Mouse (Mus musculus): ENCODE data around the gene Lta. TPM values are rescaled to one million over a fixed set of nuclear protein-coding genes. Genes with fewer than 3 reads are reported as not detected.

Gene Lta
- polyA plus RNA-seq, 1 experiment from 2014 or later, result 0.35 TPM

DNA sequence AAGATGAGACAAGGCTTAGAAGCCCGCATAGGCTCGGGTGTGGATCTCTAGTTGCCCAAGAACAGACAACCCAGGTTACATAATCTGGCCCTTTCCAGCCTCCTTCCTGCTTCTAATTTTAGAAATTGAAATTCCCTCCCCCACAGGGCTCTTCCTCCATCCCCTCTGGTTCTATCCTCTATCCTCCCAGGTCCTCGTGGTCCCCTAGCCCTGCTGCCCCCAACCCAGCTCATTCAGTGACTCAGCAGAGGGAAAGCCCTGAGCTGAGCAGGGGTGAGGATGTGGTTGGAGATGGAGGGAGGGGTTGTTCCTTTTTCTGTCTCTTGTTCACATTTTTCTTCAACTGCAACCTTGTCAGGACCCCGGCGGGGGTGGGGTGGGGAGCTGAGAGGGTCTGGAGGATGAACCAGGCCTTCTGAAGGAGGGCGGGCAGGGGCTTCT, 14.5 kb upstream of the Lta start:
- Histone ChIP-seq H3K27ac (ENCODE audit: low read length) (no peak overlapping the region), H3K4me1 (replicated peaks; ENCODE audit: control insufficient read depth, insufficient read depth, low read length) (no peaks in the 10 kb centered on the region), H3K9ac (replicated peaks; ENCODE audit: low read depth, low read length) (no peak overlapping the region), H3K4me3 (replicated peaks; ENCODE audit: low read length) (no peak overlapping the region), H3K9me3 (ENCODE audit: control insufficient read depth, low read length) (no peaks in the 10 kb centered on the region), H3K27me3 (replicated peaks; ENCODE audit: control insufficient read depth, insufficient read depth, low read length) (no peaks in the 10 kb centered on the region), H3K36me3 (ENCODE audit: control insufficient read depth, insufficient read depth) (peaks cover 5% of the 10 kb centered on the region; the same call in 1 of the 2 replicates), H3K4me2 (ENCODE audit: low read length) (no peak overlapping the region)
- 92% methylated on average over 6 of the region's 6 CpGs for WGBS
- ATAC-seq, result no peak

DNA sequence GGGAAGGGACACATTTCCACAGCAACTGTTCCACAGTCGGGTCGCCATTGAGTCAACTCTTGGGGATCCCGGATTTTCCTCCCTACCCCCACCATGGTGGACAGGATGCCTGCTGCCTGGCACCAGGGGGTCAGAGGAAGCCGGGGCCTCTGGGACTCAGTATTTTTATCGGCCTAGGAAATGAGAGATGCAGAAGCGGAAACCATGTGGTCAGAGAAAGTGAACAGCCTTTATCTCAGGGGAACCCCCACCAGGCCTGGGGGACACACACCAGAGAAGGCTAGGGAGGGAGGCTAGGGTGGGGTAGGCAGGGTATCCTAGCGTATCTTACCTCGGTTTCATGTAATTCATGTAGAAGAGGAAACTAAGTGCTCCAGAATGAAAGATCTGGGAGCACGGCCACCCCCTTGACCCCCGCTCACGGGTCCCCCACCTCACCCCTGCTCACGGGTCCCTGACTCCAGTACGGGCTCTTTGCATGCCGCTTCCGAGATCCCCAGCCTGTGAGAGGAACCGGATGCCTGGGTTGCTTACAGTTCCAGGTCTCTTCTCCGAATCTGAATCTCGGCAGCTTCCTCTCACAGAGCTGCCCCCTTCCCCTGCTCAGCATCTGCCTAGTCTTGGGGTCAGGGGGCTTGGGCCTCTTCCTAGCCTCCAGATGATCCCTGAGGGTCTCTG, 13.5 kb upstream of the Lta start:
- H3K4me3 ChIP-seq (replicated peaks; ENCODE audit: low read length), result no peak overlapping the region
- no peak overlapping the region for H3K4me2 ChIP-seq (ENCODE audit: low read length)
- H3K9me3 ChIP-seq (ENCODE audit: control insufficient read depth, low read length), result no peaks in the 10 kb centered on the region
- H3K9ac ChIP-seq (replicated peaks; ENCODE audit: low read depth, low read length), result no peak overlapping the region
- WGBS, result 85% methylated on average over 18 of the region's 18 CpGs
- H3K27ac ChIP-seq (ENCODE audit: low read length), result no peak overlapping the region
- ATAC-seq, result no peak
- H3K36me3 ChIP-seq (ENCODE audit: control insufficient read depth, insufficient read depth), result peaks cover 5% of the 10 kb centered on the region; the same call in 1 of the 2 replicates
- H3K4me1 ChIP-seq (replicated peaks; ENCODE audit: control insufficient read depth, insufficient read depth, low read length), result no peaks in the 10 kb centered on the region
- no peaks in the 10 kb centered on the region for H3K27me3 ChIP-seq (replicated peaks; ENCODE audit: control insufficient read depth, insufficient read depth, low read length)

DNA sequence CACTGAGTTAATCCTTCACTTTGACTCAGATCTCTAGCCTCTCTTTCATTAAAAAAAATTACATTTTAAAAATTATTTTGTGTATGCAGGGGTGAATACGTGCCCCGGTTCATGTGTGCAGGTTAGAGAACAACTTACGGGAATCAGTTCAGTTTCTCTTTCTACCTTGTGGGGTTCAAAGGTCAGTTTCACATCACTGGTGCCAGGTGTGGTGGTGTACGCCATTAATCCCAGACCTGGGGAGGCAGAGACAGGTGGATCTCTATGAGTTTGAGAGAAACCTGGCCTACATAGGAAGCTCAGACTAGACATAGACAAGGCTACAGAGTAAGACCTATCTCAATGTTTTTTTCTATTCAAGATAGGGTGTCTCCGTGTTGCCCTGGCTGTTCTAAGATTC, 7.9 kb upstream of the Lta start:
- Histone ChIP-seq H3K4me1 (replicated peaks; ENCODE audit: control insufficient read depth, insufficient read depth, low read length) (no peaks in the 10 kb centered on the region), H3K27me3 (replicated peaks; ENCODE audit: control insufficient read depth, insufficient read depth, low read length) (no peaks in the 10 kb centered on the region), H3K4me2 (ENCODE audit: low read length) (no peak overlapping the region), H3K4me3 (replicated peaks; ENCODE audit: low read length) (no peak overlapping the region), H3K9me3 (ENCODE audit: control insufficient read depth, low read length) (no peaks in the 10 kb centered on the region), H3K9ac (replicated peaks; ENCODE audit: low read depth, low read length) (no peak overlapping the region), H3K36me3 (ENCODE audit: control insufficient read depth, insufficient read depth) (no peaks in the 10 kb centered on the region), H3K27ac (ENCODE audit: low read length) (no peak overlapping the region)
- 96% methylated on average over 5 of the region's 5 CpGs for WGBS
- no peak for ATAC-seq

DNA sequence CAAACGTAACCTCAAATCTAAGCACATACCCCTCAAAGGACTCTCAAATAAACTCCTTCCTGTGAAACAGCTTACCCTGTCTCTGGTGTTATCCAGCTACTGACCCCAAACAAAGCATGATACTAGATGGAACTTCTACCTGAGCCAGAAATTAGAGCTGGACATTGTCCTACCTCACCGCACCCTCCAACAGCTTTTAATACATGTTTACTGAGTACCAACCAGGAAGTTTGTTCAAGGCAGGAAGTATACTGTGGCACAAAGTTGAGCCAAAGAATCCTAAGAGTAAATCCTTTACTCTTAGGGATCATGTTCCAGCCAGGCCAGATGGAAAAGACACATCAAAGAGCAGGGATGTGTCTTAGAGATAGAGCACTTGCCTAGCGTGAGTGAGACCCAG, 5.4 kb upstream of the Lta start:
- Histone ChIP-seq H3K9me3 (ENCODE audit: control insufficient read depth, low read length) (no peaks in the 10 kb centered on the region), H3K36me3 (ENCODE audit: control insufficient read depth, insufficient read depth) (no peaks in the 10 kb centered on the region), H3K4me2 (ENCODE audit: low read length) (no peak overlapping the region), H3K9ac (replicated peaks; ENCODE audit: low read depth, low read length) (no peak overlapping the region), H3K27me3 (replicated peaks; ENCODE audit: control insufficient read depth, insufficient read depth, low read length) (no peaks in the 10 kb centered on the region), H3K27ac (ENCODE audit: low read length) (no peak overlapping the region), H3K4me3 (replicated peaks; ENCODE audit: low read length) (no peak overlapping the region), H3K4me1 (replicated peaks; ENCODE audit: control insufficient read depth, insufficient read depth, low read length) (no peaks in the 10 kb centered on the region)
- 82% methylated on average over 3 of the region's 3 CpGs for WGBS
- ATAC-seq, result no peak

DNA sequence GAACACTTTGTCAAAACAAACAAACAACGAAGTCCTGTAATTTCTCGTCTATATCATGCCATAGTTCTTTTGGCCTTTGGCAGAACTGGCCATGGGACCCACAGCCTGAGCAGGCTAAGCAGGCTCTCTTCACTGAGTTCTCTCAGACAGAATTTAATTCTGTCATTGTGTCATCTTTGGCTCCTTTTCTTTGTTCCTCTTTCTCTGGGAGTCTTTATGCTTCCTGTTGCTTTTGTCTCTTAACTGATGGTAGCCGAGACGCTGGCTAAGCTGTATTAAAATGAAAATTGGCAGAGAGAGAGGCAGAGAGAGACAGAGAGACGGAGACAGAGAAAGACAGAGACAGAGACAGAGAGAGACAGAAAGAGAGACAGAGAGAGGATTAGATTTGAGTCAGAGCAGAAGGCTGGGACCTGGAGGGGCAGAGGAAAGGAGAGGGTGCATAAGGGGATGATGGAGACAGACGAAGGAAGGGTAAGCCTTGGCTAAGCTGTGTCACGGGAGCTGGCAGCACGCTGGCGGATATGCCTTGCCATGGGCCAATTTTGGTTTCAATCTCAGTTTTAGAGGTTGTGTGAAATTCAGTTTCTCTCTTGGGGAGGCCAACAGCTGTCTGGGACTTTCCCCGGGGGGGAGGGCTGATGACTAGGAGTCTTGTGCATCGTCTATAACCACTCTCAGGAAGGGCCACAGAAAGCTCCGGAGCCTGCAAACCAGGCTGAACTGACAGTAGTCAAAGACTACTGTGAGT, 4.8 kb upstream of the Lta start:
- Histone ChIP-seq H3K27me3 (replicated peaks; ENCODE audit: control insufficient read depth, insufficient read depth, low read length) (no peaks in the 10 kb centered on the region), H3K4me1 (replicated peaks; ENCODE audit: control insufficient read depth, insufficient read depth, low read length) (no peaks in the 10 kb centered on the region), H3K4me2 (ENCODE audit: low read length) (no peak overlapping the region), H3K4me3 (replicated peaks; ENCODE audit: low read length) (no peak overlapping the region), H3K9ac (replicated peaks; ENCODE audit: low read depth, low read length) (no peak overlapping the region), H3K36me3 (ENCODE audit: control insufficient read depth, insufficient read depth) (no peaks in the 10 kb centered on the region), H3K9me3 (ENCODE audit: control insufficient read depth, low read length) (no peaks in the 10 kb centered on the region), H3K27ac (ENCODE audit: low read length) (no peak overlapping the region)
- ATAC-seq, result no peak
- 67% methylated on average over 12 of the region's 12 CpGs for WGBS

DNA sequence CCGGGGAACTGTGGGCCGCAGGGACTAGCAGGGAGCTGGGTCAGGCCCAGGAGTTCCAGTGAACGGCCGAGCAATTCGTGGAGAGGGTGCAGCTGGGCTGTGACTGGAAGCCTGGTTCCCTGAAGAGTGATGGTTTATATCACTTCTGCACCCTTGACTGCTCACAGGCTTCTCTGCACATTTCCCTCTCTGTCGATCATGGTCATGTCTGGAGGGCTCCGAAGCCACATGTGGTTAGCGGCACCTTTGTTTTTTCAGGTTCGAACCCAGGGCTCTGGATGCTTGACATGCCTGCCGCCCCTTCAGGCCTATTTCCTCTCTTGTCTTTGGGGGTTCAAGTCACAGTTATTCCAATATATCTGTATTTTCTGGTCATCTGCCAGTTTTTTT, 224 bp upstream of the Lta start:
- 56% methylated on average over 10 of the region's 10 CpGs for WGBS
- Histone ChIP-seq H3K27me3 (replicated peaks; ENCODE audit: control insufficient read depth, insufficient read depth, low read length) (no peaks in the 10 kb centered on the region), H3K9ac (replicated peaks; ENCODE audit: low read depth, low read length) (no peak overlapping the region), H3K27ac (ENCODE audit: low read length) (no peak overlapping the region), H3K4me3 (replicated peaks; ENCODE audit: low read length) (no peak overlapping the region), H3K9me3 (ENCODE audit: control insufficient read depth, low read length) (no peaks in the 10 kb centered on the region), H3K4me1 (replicated peaks; ENCODE audit: control insufficient read depth, insufficient read depth, low read length) (no peaks in the 10 kb centered on the region), H3K36me3 (ENCODE audit: control insufficient read depth, insufficient read depth) (no peaks in the 10 kb centered on the region), H3K4me2 (ENCODE audit: low read length) (no peak overlapping the region)
- no peak for ATAC-seq

DNA sequence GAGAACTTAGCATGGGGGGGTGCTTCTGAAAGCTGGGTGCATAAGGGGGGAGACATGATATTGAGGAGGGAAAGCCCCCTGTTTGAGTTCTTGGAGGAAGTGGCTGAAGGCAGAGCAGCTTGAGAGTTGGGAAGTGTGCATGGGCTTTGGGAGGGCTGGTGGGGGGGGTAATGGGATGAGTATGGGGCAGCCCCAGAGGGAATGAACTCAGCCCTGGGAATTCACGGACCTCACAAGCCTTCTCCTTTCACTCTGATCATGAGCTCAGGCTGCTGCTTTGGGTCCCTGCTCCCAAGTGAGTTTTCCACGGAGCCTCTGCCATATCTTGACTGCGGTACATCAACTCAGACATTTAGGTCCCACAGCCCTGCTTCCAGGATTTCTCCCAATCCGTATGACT, 2.7 kb downstream of the Lta start:
- 83% methylated on average over 4 of the region's 4 CpGs for WGBS
- no peak overlapping the region for H3K27ac ChIP-seq (ENCODE audit: low read length)

DNA sequence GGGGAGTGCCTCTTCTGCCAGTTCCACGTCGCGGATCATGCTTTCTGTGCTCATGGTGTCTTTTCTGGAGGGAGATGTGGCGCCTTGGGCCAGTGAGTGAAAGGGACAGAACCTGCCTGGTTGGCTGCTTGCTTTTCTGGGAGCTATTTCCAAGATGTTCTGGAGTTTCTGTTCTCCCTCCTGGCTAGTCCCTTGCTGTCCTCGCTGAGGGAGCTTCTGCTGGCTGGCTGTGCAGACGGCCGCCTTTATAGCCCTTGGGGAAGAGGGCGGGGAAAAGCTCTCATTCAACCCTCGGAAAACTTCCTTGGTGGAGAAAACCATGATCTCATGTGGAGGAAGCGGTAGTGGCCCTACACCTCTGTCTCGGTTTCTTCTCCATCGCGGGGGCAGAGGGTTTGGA, 3.4 kb downstream of the Lta start, which contains the start of gene Tnf:
Gene Tnf (minus strand): TSS at position 221 of the 400 bp plus-strand sequence.
- Histone ChIP-seq H3K4me3 (replicated peaks; ENCODE audit: low read length) (no peak within 1 kb of the TSS), H3K9me3 (ENCODE audit: control insufficient read depth, low read length) (no peaks in the 10 kb centered on the region), H3K27ac (ENCODE audit: low read length) (no peak within 1 kb of the TSS), H3K4me2 (ENCODE audit: low read length) (no peak within 1 kb of the TSS), H3K9ac (replicated peaks; ENCODE audit: low read depth, low read length) (no peak within 1 kb of the TSS), H3K27me3 (replicated peaks; ENCODE audit: control insufficient read depth, insufficient read depth, low read length) (peaks cover 6% of the 10 kb centered on the region; the same call in 1 of the 2 replicates), H3K36me3 (ENCODE audit: control insufficient read depth, insufficient read depth) (no peaks in the 10 kb centered on the region), H3K4me1 (replicated peaks; ENCODE audit: control insufficient read depth, insufficient read depth, low read length) (no peaks in the 10 kb centered on the region)
- 50% methylated on average over 13 of the region's 13 CpGs for WGBS
- no peak for ATAC-seq

More for the DNA sequence above, 2.7 kb downstream of the Lta start:
- Histone ChIP-seq H3K9ac (replicated peaks; ENCODE audit: low read depth, low read length) (no peak overlapping the region), H3K4me2 (ENCODE audit: low read length) (no peak overlapping the region), H3K4me3 (replicated peaks; ENCODE audit: low read length) (no peak overlapping the region), H3K9me3 (ENCODE audit: control insufficient read depth, low read length) (no peaks in the 10 kb centered on the region), H3K36me3 (ENCODE audit: control insufficient read depth, insufficient read depth) (no peaks in the 10 kb centered on the region), H3K27me3 (replicated peaks; ENCODE audit: control insufficient read depth, insufficient read depth, low read length) (0 out of 2 replicates have a peak, but pooled peaks cover 2% of the 10 kb centered on the region), H3K4me1 (replicated peaks; ENCODE audit: control insufficient read depth, insufficient read depth, low read length) (no peaks in the 10 kb centered on the region)
- ATAC-seq, result no peak

DNA sequence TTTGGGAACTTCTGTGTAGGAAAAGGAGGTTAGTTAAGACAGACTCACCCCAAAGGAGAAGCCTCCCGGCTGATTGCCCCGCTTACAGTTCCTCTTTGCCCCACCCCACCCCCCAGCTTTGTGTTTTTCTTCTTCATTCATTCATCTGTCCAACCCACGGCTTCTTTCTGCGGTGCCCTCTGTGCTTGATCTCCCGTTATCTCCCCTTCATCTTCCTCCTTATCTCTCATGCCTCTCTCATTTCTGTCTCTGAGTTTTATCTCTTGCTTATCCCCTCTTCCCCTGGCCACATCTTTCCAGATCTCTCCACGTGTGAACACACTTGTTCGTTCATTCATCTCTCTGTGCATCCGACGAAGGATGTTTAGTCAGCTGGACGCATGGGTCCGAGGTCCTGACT, 4.0 kb downstream of the Lta start:
- Histone ChIP-seq H3K9me3 (ENCODE audit: control insufficient read depth, low read length) (no peaks in the 10 kb centered on the region), H3K27ac (ENCODE audit: low read length) (no peak overlapping the region), H3K36me3 (ENCODE audit: control insufficient read depth, insufficient read depth) (no peaks in the 10 kb centered on the region), H3K27me3 (replicated peaks; ENCODE audit: control insufficient read depth, insufficient read depth, low read length) (peaks cover 11% of the 10 kb centered on the region), H3K9ac (replicated peaks; ENCODE audit: low read depth, low read length) (no peak overlapping the region), H3K4me1 (replicated peaks; ENCODE audit: control insufficient read depth, insufficient read depth, low read length) (peaks cover 2% of the 10 kb centered on the region), H3K4me2 (ENCODE audit: low read length) (no peak overlapping the region), H3K4me3 (replicated peaks; ENCODE audit: low read length) (no peak overlapping the region)
- ATAC-seq, result no peak
- 77% methylated on average over 11 of the region's 11 CpGs for WGBS

Measured in forebrain, embryonic 16.5 days (tissue).